Mouse (Mus musculus) liver, embryonic 14.5 days (tissue): Measurements from ENCODE around the gene Mad2l2.

Source experiments
- CTCF ChIP-seq: IDR thresholded peaks from 2 replicates; pipeline ENCODE4 v1.5.1; 2016; ENCODE audit warnings: antibody characterized with exemption, low read depth, control low read depth
- EP300 ChIP-seq: IDR thresholded peaks from 2 replicates; pipeline ENCODE4 v1.6.1; 2016; ENCODE audit warnings: antibody characterized with exemption, low read depth

- TF ChIP-seq EP300 (no peak), CTCF (no peak)
These were observed 44.3 kb downstream of the Mad2l2 start for GRCm38 (mm10) chr4:148174495-148174862.
